Mouse (Mus musculus) urinary bladder, adult 18-20 months (tissue): Measurements from ENCODE around the gene Ccdc85c.

Experiments used
- DNase-seq, 2 experiments: peaks; one replicate each; pipeline ENCODE4 v3.0.0; 2022; ENCODE audit warnings: low spot score in 2 of 2, mixed read lengths in 2 of 2

Ccdc85c gene

DNA sequence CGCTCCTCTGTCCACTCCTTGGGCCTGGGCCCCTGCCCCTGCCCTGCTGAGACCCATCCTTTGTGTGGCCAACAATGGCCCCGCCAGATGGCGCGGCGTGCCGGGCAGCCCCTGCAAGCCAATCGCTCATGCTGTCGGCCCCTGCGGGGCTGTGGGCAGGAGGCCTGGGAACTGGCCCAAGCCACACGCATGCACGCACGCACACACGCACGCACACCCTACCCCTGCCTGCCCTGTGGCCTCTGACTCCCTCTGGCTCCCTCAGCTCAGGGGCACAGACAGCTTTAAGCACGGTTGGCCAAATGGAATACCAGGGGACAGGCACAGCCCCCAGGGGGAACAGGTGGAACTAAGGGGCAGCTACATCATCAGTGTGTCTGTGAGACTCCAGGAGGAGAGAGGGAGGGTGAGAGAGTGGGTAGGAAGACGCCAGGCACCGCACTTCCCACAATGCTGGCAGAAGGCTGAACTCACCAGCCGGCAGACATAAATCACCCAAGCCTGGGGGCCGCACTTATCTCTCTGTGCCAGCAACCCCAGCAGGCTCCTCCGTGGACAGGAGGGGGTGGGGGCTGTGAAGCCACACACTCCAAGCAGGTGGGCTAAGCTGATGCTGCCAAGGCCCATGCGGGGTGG is 34.2 kb downstream of the Ccdc85c start:
- no peak for DNase-seq

DNA sequence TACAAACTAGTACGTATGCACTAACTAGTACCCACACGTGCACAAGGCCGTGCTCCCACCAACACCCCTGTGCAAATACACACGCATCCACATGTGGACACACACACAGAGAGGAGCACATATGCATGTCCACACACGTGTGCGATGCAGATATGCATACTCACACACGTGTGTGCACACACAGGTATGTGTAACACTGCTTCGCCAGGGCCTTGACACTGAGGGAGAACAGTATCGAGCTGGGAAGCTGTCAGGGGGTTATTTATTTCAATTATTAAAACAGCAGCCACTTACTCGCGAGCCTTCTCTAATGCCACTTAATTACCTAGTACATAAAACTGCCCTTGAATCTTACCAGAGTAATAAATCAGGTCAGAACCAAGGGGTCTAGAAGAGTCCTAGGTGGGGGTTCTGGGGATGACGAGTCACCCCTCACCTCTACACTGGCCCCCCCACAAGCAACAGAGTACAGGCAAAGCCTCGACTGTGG is 34.8 kb downstream of the Ccdc85c start:
- no peak for DNase-seq

- peak in 1 of 2 experiments; percentile 22 for DNase-seq
These were observed 35.8 kb downstream of the Ccdc85c start for GRCm38 (mm10) chr12:108239441-108239840.

GRCm38 (mm10) chr12:108238395-108239035 is 36.7 kb downstream of the Ccdc85c start:
- no peak for DNase-seq

DNA sequence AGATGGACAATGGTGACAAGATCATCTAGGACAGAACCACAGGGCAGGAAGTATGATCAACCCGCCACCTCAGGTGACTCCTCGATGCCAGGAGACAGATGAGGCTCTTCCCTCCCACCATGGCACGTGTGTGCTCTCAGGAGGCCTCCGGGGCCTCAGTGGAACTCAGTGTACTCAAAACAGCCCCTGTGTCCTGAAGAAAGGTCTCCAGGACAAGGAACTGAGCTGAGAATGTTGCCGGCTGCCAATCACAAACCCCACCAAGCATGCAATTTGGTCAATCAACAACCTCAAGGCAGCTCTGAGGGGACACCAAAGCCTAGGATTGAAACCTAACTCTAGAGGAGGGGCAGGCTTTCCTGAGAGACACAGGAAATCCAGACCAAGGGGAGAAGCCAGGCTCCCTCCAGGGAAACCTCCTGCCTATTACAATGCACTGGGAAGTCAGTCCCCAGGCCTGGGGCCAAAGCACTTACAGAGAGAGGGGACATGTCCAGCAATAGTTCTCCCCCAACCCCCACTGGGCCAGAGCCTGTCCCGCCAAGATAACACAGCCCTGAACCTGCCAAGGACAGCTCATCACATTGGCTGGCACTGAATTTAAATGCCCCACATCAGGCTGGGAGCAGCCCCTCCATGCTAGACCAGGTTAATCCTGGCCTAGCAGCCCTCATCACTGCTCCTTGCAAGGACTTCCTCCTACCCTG is 37.8 kb downstream of the Ccdc85c start:
- DNase-seq = no peak

GRCm38 (mm10) chr12:108235976-108236555 is 39.2 kb downstream of the Ccdc85c start:
- no peak for DNase-seq

GRCm38 (mm10) chr12:108234832-108235602 is 40.2 kb downstream of the Ccdc85c start:
- no peak for DNase-seq

DNA sequence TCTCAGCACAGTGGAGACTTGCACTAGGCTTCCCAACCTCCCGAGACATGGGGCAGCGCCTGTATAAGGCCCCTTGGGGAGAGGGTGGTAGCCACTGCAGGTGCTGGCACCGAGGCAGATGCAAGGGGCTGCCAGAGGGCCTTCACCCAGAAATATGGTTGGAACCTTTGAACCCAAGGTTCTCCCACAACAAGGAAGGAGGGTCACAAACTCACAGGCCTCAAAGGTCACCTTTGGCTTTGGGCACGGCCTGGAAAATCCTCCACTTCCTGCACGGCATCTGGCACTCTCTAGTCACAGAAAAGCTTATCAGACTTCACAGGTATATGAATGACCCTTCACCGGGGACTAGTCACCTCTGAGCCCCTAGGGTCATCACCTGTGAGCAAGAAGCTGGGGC is 41.5 kb downstream of the Ccdc85c start:
- DNase-seq = no peak

GRCm38 (mm10) chr12:108231901-108232300 is 43.3 kb downstream of the Ccdc85c start:
- no peak for DNase-seq

DNA sequence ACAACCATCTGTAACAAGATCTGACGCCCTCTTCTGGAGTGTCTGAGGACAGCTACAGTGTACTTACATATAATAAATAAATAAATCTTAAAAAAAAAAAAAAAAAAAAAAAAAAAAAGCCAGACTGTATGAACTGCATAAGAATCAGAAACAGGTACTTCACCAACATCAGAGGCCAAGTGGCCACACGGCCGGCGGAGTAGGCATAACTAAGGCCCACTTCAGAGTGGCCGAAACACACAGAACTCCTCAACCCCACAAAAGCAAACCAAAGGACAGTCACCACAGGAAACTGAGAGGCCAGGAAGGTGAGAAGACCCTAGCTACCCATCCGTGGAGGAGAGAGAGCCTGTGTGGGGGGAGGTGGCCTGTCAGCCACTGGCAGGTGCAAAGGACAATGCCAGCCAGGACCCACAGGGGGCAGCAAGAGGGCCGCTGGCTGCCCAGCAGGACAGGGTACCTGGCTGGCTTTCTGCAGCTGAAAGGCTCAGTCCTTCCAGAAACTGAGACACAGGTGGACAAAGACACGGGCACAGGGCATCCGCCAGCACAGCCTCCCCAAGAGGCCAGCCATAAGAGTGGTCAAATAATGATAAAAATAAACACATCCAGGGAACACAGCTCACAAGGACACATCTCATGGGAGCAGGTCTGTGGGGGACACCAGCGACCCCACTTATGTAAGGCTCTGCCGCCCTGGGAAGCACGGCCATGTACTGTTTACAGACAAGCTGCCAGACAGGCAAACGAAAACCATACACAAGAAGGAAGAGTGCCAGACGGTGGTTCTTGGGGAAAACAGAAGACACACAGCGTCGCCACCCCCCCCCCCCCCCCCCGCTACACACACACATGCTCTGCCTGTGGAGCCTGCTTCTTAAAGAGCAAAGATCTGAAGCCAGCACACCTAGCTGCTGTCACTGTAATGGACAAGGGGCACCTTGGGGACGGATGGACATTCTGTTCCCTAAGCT is 44.1 kb downstream of the Ccdc85c start:
- DNase-seq = no peak

GRCm38 (mm10) chr12:108230077-108230476 is 45.1 kb downstream of the Ccdc85c start:
- DNase-seq = no peak

- no peak for DNase-seq
These were observed 47.7 kb downstream of the Ccdc85c start for GRCm38 (mm10) chr12:108227527-108227926.

DNA sequence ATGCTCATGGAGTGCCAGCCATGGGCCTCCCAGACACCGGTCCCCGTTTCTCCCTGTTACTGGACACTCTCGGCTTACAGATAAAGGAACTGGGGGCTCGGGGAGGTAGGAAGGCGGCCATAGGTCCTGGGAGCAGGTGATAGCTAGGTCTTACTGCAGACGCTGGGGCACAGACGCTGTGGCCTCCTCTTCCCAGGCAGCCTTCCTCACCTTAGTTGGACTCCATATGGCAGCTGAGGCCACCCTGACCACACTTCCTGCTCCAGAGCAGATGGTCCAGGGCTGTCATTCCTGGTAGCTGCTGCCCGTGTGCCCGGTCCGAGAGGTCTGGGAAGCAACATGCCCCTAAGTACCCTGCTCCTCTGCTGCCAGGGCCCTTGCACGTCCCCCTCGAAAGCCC is 48.3 kb downstream of the Ccdc85c start:
- no peak for DNase-seq

DNA sequence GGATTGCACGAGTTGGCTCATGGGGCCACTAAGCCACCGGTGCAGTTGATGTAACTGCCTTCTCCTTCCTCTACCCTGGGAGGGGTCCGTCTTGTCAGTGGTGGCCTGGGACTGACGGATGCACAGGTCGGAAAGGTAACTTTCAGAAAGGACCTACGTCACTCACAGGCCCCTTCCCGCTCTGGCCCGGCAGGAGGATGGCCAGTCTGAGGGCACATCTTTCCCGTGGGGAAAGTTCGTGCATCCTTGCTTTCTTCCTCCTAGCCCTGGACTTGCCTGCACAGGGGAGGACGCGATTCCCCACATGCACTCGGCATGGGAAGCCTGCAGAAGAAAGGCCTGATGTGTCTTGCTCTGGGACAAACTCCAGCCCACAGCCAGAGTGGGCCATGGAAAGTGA is 49.0 kb downstream of the Ccdc85c start:
- DNase-seq = no peak

- no peak for DNase-seq
These were observed 49.4 kb downstream of the Ccdc85c start for GRCm38 (mm10) chr12:108225781-108226180.

- peak in 1 of 2 experiments; percentile 36 for DNase-seq
These were observed 51.9 kb downstream of the Ccdc85c start for GRCm38 (mm10) chr12:108223357-108223756.

DNA sequence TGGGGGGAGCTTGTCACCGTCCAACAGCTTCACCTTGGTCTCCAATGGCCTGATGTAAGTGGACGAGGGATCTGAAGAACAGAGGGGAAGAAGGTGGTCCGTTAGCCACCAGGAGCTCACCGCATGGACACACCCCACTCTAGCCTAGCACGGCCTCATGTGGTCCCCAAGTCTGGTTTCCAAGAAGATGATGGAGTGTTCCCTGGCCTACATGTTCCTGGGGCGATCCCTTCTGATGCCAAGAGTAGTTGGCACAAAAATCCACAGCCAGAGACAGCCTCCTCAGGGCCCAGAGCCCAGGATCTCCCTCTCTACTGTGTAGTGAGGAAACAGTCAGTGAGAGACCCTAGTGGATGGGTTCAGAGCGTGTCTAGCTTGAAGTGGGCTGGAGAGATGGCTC is 53.5 kb downstream of the Ccdc85c start:
- no peak for DNase-seq

DNA sequence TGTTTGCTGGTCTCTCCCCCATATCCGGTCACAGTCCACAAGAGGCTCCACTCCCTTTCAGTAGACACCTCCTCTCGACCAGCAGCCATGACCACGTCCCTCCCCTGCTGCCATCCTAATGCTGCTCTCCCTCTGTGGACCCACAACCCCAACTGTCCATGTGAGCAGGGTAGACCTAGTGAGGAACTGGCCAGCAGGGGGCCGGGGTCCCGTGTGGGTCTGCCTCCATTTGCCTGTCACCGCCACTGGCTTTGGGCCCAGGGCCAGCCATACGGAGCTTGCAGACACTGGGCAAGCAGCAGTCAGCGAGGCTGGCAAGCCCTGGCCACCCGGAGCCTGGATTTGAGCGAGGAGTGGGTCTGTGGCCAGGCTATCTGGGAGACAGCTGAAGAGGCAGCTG is 54.0 kb downstream of the Ccdc85c start:
- DNase-seq = no peak

GRCm38 (mm10) chr12:108220621-108221020 is 54.6 kb downstream of the Ccdc85c start:
- DNase-seq = no peak

DNA sequence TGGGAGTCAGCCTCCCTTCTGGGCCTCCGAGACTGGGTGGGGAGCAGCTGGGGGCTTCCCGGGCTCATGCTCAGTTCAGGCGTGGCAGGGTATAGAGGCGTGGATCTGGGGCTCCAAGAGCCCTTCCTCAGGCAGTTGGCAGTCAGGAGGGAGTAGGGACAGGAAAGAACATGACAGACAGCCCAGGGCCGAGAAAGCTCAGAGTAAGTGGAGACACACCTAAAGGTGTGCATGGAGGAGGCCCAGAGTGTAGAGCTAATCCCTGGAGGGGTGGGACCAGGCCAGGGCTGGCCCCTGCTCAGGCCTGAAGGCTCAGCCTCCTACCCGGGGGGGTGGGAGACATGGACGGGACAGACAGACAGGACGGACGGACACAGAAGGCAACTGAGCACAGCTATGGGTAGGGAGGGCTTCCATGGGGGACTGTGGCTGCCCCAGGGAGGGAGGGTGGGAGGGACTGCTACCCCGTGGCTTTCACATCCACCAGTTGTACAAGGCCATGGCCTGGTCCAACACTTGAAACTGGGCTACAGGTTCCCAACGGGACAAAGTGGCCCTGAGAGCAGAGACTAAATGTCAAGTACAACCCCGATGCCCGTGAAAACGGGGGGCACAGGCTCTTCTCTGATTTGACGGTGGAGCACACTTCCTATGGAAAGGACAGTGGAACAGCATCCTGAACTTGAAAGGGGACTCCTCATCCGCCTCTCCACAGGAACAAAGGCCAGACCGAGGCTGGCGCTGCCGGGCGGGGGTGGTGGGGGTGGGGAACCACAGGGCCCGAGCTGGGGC is 55.2 kb downstream of the Ccdc85c start:
- DNase-seq = no peak
